Mouse (Mus musculus) midbrain, embryonic 14.5 days (tissue): Measurements from ENCODE around the gene Rnf44. TPM values are rescaled to one million over a fixed set of nuclear protein-coding genes. Genes with fewer than 3 reads are reported as not detected.

Experiments used
- ATAC-seq: fragments of 200-750 bp; cut with Nextera tagmentation; 2 replicates; pipeline ENCODE4 v1.8.0; 2017; ENCODE audit warnings: moderate number of reproducible peaks, moderate library complexity; ENCODE audit not compliant: low FRiP score, low TSS enrichment
- DNase-seq: peaks from one replicate; pipeline ENCODE4 v3.0.0-alpha.2; 2015
- H3K27ac ChIP-seq: fragments of 300-500 bp; sonication (generic); replicated peaks from 2 replicates; pipeline ENCODE4 v1.5.1; 2014; ENCODE audit warnings: mild to moderate bottlenecking, low read depth, low read length, moderate library complexity
- H3K27me3 ChIP-seq: fragments of 300-500 bp; sonication (generic); 2 replicates; pipeline ENCODE4 v1.6.1; 2014; ENCODE audit warnings: low read length, control low read depth, mixed read lengths; ENCODE audit not compliant: control insufficient read depth, insufficient read depth
- H3K36me3 ChIP-seq: fragments of 300-500 bp; sonication (generic); 2 replicates; pipeline ENCODE4 v1.6.1; 2014; ENCODE audit warnings: low read length, control low read depth; ENCODE audit not compliant: control insufficient read depth, insufficient read depth
- H3K4me1 ChIP-seq: fragments of 300-500 bp; sonication (generic); 2 replicates; pipeline ENCODE4 v1.6.1; 2014; ENCODE audit warnings: mild to moderate bottlenecking, antibody characterized with exemption, low read length, control low read depth; ENCODE audit not compliant: control insufficient read depth, insufficient read depth
- H3K4me2 ChIP-seq: fragments of 300-500 bp; sonication (generic); 2 replicates; pipeline ENCODE4 v1.6.1; 2014; ENCODE audit warnings: mild to moderate bottlenecking, low read length, moderate library complexity
- H3K4me3 ChIP-seq: fragments of 300-500 bp; sonication (generic); replicated peaks from 2 replicates; pipeline ENCODE4 v1.5.1; 2014; ENCODE audit warnings: low read depth, low read length
- H3K9ac ChIP-seq: fragments of 300-500 bp; sonication (generic); replicated peaks from 2 replicates; pipeline ENCODE4 v1.6.1; 2014; ENCODE audit warnings: mild to moderate bottlenecking, low read length, moderate library complexity
- H3K9me3 ChIP-seq: fragments of 300-500 bp; sonication (generic); 2 replicates; pipeline ENCODE4 v1.6.1; 2016; ENCODE audit warnings: low read length, control low read depth, mixed read lengths; ENCODE audit not compliant: control insufficient read depth
- WGBS: fragments of 180-500 bp; shearing (Covaris S2); extraction: QIAGEN DNeasy Blood & Tissue Kit; methylation state at CpG from one replicate; pipeline ENCODE4 v1.1.7; 2014; 5-methylcytosine and 5-hydroxymethylcytosine counted together
- polyA plus RNA-seq: library from polyadenylated mRNA; unstranded; fragments of >200 nt; fragmentation: Nextera tagmentation; extraction: Ambion mirVana; gene quantifications from 2 replicates; pipeline ENCODE4 v1.2.1, GENCODE M21; 2014

Gene Rnf44
- polyA plus RNA-seq, 1 experiment from 2014 or later: 88.1 TPM

DNA sequence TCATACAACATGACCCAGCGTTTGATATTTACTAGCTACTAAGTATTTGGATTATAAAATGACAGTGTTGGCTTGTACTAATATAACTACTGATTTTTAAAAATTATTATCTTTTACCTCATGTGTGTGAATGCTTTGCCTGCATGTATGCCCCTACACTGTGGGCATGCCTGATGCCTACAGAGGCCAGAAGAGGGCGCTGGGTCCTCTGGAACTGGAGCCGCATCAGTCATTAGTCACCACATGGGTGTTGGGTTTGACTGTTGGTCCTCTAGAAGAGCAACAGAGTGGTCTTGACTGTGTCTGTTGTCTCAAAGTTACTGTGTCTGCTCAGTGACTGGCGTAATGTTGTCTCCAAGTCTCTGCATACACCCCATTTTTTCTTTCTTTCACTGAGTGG is 20.7 kb upstream of the Rnf44 start:
- no peaks in the 10 kb centered on the region for H3K36me3 ChIP-seq
- WGBS: 40% methylated on average over 4 of the region's 4 CpGs
- no peak overlapping the region for H3K4me3 ChIP-seq
- no peak overlapping the region for H3K9ac ChIP-seq
- H3K9me3 ChIP-seq: no peaks in the 10 kb centered on the region
- H3K4me1 ChIP-seq: no peaks in the 10 kb centered on the region
- H3K27me3 ChIP-seq: no peaks in the 10 kb centered on the region
- H3K4me2 ChIP-seq: no peak overlapping the region
- ATAC-seq (no peak), DNase-seq (no peak)
- no peak overlapping the region for H3K27ac ChIP-seq

DNA sequence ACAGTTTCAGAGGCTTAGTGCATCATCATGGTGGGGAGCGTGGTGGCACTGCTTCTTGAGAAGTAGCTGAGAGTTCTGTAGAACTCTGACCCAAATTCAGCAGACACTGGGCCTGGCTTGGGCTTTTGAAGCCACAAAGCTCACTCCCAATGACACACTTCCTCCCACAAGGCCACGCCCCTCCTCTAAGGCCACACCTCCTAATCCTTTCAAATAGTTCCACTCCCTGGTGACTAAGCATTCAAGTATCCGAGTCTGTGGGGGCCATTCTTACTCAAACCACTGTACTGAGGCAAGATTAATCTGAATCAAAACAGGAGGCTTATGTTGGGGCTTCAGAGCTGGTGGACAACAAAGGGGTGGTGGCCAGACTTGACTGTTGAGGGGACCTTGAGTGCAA is 17.2 kb upstream of the Rnf44 start:
- no peak overlapping the region for H3K9ac ChIP-seq
- H3K9me3 ChIP-seq: no peaks in the 10 kb centered on the region
- H3K4me3 ChIP-seq: no peak overlapping the region
- DNase-seq: no peak
- H3K27ac ChIP-seq: no peak overlapping the region
- H3K27me3 ChIP-seq: no peaks in the 10 kb centered on the region
- ATAC-seq: no peak
- WGBS: 72% methylated on average over 3 of the region's 3 CpGs
- H3K36me3 ChIP-seq: no peaks in the 10 kb centered on the region
- H3K4me1 ChIP-seq: no peaks in the 10 kb centered on the region
- H3K4me2 ChIP-seq: no peak overlapping the region

DNA sequence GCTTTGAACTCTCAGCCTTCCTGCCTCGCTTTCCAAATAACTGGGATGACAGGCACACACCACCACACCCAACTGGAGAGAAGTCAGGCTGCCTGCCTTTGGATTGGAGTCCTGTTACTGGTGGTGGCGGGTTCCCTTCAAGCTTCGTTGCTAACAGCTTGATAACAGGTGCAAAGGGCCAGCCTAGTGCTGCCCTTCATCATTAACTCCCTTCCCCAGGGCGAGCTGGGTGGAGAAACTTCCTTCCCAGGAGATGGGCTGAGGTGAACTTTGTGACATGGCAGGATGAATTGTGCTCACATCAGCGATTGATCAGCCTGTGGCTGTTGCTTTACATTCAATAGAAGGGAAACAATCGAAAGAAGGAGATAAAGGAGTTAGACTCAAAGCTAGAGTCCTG is 11.2 kb upstream of the Rnf44 start:
- H3K4me1 ChIP-seq: no peaks in the 10 kb centered on the region
- H3K4me2 ChIP-seq: no peak overlapping the region
- DNase-seq (no peak), ATAC-seq (no peak)
- H3K36me3 ChIP-seq: no peaks in the 10 kb centered on the region
- H3K27ac ChIP-seq: no peak overlapping the region
- H3K4me3 ChIP-seq: no peak overlapping the region
- no peak overlapping the region for H3K9ac ChIP-seq
- WGBS: 52% methylated on average over 6 of the region's 6 CpGs
- no peaks in the 10 kb centered on the region for H3K9me3 ChIP-seq
- H3K27me3 ChIP-seq: no peaks in the 10 kb centered on the region

DNA sequence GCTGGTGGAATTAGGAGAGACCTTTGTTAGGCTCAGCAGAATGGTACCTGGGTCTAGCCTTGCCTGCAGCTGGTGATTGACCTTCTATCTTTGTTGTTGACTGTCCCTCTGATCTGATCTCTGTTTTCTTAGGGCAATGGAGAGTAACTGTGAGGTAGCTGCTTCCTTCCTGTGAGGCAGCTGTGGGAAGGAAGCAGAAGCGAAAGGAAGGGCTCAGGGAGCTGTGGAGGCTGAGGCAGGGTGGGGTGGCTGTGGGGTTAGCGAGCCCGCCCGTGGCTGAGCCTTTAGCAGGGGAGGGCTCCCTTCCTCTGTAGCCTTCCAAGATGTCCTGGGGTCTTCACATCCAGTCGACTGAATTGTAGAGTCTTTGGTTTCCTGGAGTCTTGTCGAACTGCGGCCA is 8.8 kb upstream of the Rnf44 start:
- Histone ChIP-seq H3K4me2 (no peak overlapping the region), H3K9ac (no peak overlapping the region), H3K4me1 (no peaks in the 10 kb centered on the region), H3K4me3 (no peak overlapping the region), H3K9me3 (no peaks in the 10 kb centered on the region), H3K36me3 (no peaks in the 10 kb centered on the region), H3K27ac (no peak overlapping the region), H3K27me3 (no peaks in the 10 kb centered on the region)
- no peak for DNase-seq
- ATAC-seq: no peak
- 63% methylated on average over 7 of the region's 7 CpGs for WGBS

DNA sequence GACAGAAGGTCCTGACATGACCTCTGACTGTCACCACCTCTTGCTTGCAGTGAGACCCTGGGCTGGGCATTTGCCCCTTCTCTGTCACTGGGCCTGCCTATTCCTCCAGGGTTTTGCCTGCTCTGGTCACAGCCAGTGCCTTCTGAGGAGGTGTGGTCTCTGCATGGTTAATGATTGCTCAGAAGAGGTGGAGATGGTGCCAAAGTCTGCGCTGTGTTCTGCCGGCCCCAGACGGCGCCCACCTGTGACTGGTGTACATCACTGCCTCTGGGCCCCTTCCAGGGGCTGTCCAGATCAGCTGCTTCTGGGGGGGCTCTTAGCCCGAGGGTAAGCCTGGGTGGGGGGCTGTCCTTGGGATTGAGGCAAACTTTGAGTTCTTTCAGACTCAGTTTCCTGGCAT is 7.5 kb upstream of the Rnf44 start, which contains the start of gene Cdhr2:
Gene Cdhr2 (plus strand): TSS at position 219 of the 400 bp plus-strand sequence.
- Histone ChIP-seq H3K4me2 (no peak within 1 kb of the TSS), H3K27me3 (no peaks in the 10 kb centered on the region), H3K9me3 (no peaks in the 10 kb centered on the region), H3K36me3 (no peaks in the 10 kb centered on the region), H3K4me1 (no peaks in the 10 kb centered on the region), H3K4me3 (no peak within 1 kb of the TSS), H3K27ac (no peak within 1 kb of the TSS), H3K9ac (no peak within 1 kb of the TSS)
- WGBS: 69% methylated on average over 5 of the region's 5 CpGs
- DNase-seq: no peak
- ATAC-seq: no peak

DNA sequence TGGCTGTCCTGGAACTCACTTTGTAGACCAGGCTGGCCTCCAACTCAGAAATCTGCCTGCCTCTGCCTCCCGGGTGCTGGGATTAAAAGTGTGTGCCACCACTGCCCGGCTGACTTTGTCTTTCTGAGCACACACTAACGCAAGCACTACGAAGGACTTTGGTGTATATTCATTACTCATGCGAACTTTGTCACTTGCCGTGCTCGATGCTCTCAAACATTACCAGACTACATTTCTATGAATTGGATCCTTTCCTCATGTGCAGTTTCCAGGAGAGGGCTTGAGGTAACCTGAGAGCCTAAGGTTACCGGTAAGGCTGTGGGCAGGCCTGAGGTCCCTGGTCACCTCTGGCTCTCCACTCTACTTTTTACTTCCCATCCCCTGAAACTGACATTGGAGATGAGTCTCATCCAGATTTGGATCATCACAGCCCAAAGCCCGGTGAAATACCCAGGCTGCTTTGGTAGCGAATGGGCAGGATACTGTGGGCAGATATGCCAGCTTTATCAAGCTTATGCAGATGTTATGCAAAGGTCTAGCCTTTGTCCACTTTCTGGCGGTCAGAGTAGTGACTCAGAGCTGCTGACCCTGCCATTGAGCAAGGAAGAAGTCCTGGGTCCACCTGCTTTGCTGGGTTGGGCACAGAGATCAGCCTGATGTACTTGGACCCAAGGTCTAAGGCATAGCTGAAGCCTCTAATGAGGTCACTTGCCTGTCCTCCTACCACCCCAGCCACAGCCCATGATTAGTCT is 1.9 kb upstream of the Rnf44 start:
- Histone ChIP-seq H3K4me1 (peaks cover 22% of the 10 kb centered on the region), H3K27ac (no peak overlapping the region), H3K9ac (no peak overlapping the region), H3K4me3 (no peak overlapping the region), H3K9me3 (no peaks in the 10 kb centered on the region), H3K4me2 (no peak overlapping the region), H3K27me3 (no peaks in the 10 kb centered on the region), H3K36me3 (no peaks in the 10 kb centered on the region)
- 91% methylated on average over 11 of the region's 11 CpGs for WGBS
- no peak for DNase-seq
- no peak for ATAC-seq

DNA sequence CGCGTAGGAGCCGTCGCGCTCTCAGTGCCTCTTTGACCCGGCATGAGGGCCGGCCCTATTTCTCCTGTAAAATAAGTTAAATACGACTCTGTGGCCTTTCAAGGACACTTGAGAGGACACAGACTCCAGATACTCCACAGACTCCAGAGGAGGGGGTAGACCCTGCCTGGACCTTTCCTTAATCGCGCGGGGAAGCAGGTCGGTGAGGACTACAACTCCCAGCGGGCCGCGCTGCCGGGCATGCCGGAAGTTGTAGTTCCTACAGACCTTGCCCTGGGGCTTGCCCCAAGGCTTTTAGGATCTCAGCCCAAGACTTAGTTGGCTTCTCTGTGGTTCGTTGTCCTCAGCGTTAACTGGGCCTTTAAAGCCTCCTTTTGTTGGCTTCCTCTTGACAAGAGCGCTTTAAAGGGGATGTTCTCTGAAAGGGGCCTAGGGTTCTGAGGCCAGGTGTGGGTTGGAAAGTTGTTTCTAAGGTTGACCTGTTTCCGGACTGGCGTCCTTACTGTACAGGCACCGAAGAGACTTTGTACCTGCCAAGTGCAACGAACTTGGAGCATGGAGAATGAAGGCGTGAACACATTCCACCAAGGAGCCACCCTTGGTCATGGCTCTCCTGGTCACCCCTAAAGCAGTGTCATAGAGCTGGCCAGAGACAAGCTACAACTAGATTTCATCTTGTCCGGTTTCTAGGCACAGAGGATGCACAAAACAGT is 797 bp upstream of the Rnf44 start:
- peak; percentile 81 for ATAC-seq
- Histone ChIP-seq H3K4me3 (peak overlapping the region; percentile 97), H3K27ac (peak overlapping the region; percentile 90), H3K36me3 (no peaks in the 10 kb centered on the region), H3K9me3 (no peaks in the 10 kb centered on the region), H3K27me3 (no peaks in the 10 kb centered on the region), H3K4me1 (peaks cover 22% of the 10 kb centered on the region), H3K4me2 (peak overlapping the region; percentile 54), H3K9ac (peak overlapping the region; percentile 65)
- 17% methylated on average over 26 of the region's 26 CpGs for WGBS
- DNase-seq: peak; percentile 92

DNA sequence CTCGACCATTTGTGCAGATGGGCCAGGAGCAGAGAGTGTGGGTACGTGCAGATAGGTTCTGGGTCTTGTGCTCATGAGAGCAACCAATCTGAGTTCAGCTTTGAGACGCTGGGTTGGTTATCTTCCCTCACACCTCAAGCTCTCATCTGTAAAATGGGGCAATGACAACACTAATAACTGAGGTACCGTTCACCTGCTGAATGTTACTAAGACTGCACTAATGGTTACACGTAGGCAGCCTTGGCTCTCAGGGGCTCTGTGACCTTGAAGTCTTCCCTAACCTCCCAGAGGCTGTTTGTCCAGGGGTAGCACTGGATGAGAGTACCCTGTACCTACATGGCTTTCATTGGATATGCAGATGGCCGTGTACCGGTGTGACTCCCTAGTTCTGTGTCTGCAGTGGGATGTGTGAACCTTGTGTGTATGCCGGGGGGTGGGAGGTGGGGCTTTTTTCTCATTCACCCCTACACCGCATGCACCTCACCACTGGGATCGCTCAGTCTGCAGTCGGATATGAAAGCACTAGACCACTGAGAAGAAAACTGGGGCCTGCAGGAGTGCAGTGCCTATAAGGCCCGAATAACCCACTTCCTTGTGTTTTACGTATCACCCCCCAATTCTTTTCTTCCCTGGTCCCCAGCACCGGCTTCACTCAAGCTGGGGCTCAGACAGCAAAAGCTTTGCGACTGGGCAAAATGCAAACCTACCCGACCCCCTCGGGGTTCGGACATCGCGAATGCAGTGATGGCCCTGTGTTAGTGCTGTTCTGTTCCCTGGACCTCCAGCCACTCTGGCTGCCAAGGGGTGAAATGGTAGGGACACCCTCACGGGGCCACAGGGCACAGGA is 773 bp downstream of the Rnf44 start:
- no peak; the same call in 1 of the 2 replicates for ATAC-seq
- Histone ChIP-seq H3K27ac (peak overlapping the region; percentile 90), H3K9me3 (no peaks in the 10 kb centered on the region), H3K4me3 (peak overlapping the region; percentile 97), H3K27me3 (no peaks in the 10 kb centered on the region), H3K9ac (peak overlapping the region; percentile 93), H3K4me2 (peak overlapping the region; percentile 94), H3K36me3 (no peaks in the 10 kb centered on the region), H3K4me1 (peaks cover 27% of the 10 kb centered on the region)
- DNase-seq: no peak
- 16% methylated on average over 21 of the region's 21 CpGs for WGBS
